Mouse (Mus musculus) heart, postnatal 0 days (tissue): ENCODE measurements around the gene Sgo2a. TPM values are rescaled to one million over a fixed set of nuclear protein-coding genes. Genes with fewer than 3 reads are reported as not detected.
"Not testable (repeated sequence)": the region's sequence is repeated elsewhere in the genome, so short reads cannot be mapped to it uniquely, and the experiment has no call there.

Experiments
- ATAC-seq: fragments of 200-750 bp; cut with Nextera tagmentation; 2 replicates; pipeline ENCODE4 v1.8.0; 2017; ENCODE audit warnings: low read depth, moderate number of reproducible peaks, moderate library complexity; ENCODE audit not compliant: insufficient read depth
- DNase-seq: peaks from one replicate; pipeline ENCODE4 v3.0.0-alpha.2; 2016; ENCODE audit warnings: low spot score
- H3K27ac ChIP-seq: fragments of 300-500 bp; sonication (generic); 2 replicates; pipeline ENCODE4 v1.5.1; 2014; ENCODE audit warnings: low read depth, mild to moderate bottlenecking
- H3K27me3 ChIP-seq: fragments of 300-500 bp; sonication (generic); 2 replicates; pipeline ENCODE4 v1.6.1; 2014; ENCODE audit warnings: low read length, mixed read lengths; ENCODE audit not compliant: control insufficient read depth, insufficient read depth
- H3K36me3 ChIP-seq: fragments of 300-500 bp; sonication (generic); replicated peaks from 2 replicates; pipeline ENCODE4 v1.6.1; 2014; ENCODE audit warnings: low read length, mixed read lengths; ENCODE audit not compliant: control insufficient read depth, insufficient read depth
- H3K4me1 ChIP-seq: fragments of 300-500 bp; sonication (generic); 2 replicates; pipeline ENCODE4 v1.6.1; 2014; ENCODE audit warnings: antibody characterized with exemption; ENCODE audit not compliant: control insufficient read depth, insufficient read depth
- H3K4me2 ChIP-seq: fragments of 300-500 bp; sonication (generic); 2 replicates; pipeline ENCODE4 v1.6.1; 2014; ENCODE audit warnings: low read depth, mild to moderate bottlenecking, low read length, moderate library complexity
- H3K4me3 ChIP-seq: fragments of 300-500 bp; sonication (generic); 2 replicates; pipeline ENCODE4 v1.5.1; 2014; ENCODE audit warnings: low read depth, low read length
- H3K9ac ChIP-seq: fragments of 300-500 bp; sonication (generic); replicated peaks from 2 replicates; pipeline ENCODE4 v1.6.1; 2014; ENCODE audit warnings: low read depth, low read length, mixed read lengths
- H3K9me3 ChIP-seq: fragments of 300-500 bp; sonication (generic); replicated peaks from 2 replicates; pipeline ENCODE4 v1.6.1; 2016; ENCODE audit warnings: low read length; ENCODE audit not compliant: control insufficient read depth
- CTCF ChIP-seq: IDR thresholded peaks from 2 replicates; pipeline ENCODE4 v1.5.1; 2016; ENCODE audit warnings: antibody characterized with exemption, control low read depth, low read depth
- EP300 ChIP-seq: IDR thresholded peaks from 2 replicates; pipeline ENCODE4 v1.6.1; 2016; ENCODE audit warnings: antibody characterized with exemption, low read depth
- WGBS: fragments of 180-500 bp; shearing (Covaris S2); extraction: QIAGEN DNeasy Blood & Tissue Kit; methylation state at CpG from one replicate; pipeline ENCODE4 v1.1.7; 2014; 5-methylcytosine and 5-hydroxymethylcytosine counted together
- polyA plus RNA-seq: library from polyadenylated mRNA; unstranded; fragments of >200 nt; fragmentation: Nextera tagmentation; extraction: Ambion mirVana; gene quantifications from 2 replicates; pipeline ENCODE4 v1.2.1, GENCODE M21; 2015
- total RNA-seq: library from RNA; depleted of rRNA; stranded (reverse); fragments of >200 nt; gene quantifications from 2 replicates; pipeline ENCODE4 v1.2.3, GENCODE M21; 2014; ENCODE audit warnings: low replicate concordance

Sgo2a gene
- total and polyA plus RNA-seq, 2 experiments from 2014 or later: 6.9 to 11.4 TPM

DNA sequence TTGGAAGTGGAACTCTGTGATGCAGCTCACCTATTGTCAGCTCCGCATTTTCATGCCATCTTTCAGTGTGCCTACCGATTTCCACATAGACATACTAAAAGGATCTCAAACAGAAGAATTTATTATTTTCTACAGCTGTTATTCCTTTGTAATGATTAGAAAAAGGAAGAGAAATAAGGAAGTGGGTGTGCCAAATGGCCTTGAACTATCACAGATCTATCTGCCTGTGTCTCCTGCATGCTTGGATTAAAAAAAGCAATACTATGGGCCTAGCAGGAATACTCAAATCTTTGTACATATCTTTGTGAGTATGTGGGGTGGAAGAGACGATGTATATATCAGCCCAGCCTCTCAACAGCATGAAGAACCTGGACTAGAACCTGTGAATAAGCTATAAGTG, 18.9 kb upstream of the Sgo2a start:
- Histone ChIP-seq H3K9me3 (no peaks in the 10 kb centered on the region), H3K4me1 (no peaks in the 10 kb centered on the region), H3K27ac (no peak overlapping the region), H3K4me3 (no peak overlapping the region), H3K36me3 (no peaks in the 10 kb centered on the region), H3K27me3 (no peaks in the 10 kb centered on the region), H3K4me2 (no peak overlapping the region), H3K9ac (no peak overlapping the region)
- TF ChIP-seq EP300: no peak
- no peak for TF ChIP-seq CTCF
- no peak for ATAC-seq
- 82% methylated on average over 3 of the region's 3 CpGs for WGBS
- DNase-seq: no peak

- Histone ChIP-seq H3K4me2 (no peak overlapping the region), H3K27me3 (no peaks in the 10 kb centered on the region), H3K9me3 (no peaks in the 10 kb centered on the region), H3K4me1 (no peaks in the 10 kb centered on the region), H3K9ac (no peak overlapping the region), H3K4me3 (no peak overlapping the region), H3K27ac (peak overlapping the region; percentile 31; the same call in 1 of the 2 replicates), H3K36me3 (no peaks in the 10 kb centered on the region)
- ATAC-seq: peak; percentile 63
- WGBS: 40% methylated on average over 6 of the region's 6 CpGs
- DNase-seq: no peak
- TF ChIP-seq EP300 (no peak), CTCF (no peak)
Observed at GRCm38 (mm10) chr1:57989052-57989600, 6.6 kb upstream of the Sgo2a start.

DNA sequence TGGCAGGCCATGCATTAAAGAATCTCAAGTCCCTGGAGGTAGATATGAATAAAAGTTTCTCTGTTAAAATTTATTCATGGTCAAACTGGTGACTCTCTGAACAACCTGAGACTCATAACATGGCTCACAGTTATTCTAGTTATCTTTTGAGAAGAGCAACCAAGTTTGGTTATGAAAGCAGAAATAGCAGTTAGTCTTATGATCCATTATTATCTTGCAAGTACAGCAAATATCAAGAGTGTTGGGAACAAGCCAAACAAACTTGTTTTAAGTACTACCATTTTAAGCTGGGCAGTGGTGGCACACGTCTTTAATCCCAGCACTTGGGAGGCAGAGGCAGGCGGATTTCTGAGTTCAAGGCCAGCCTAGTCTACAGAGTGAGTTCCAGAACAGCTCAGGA, 4.5 kb upstream of the Sgo2a start:
- Histone ChIP-seq H3K36me3 (no peaks in the 10 kb centered on the region), H3K9me3 (no peaks in the 10 kb centered on the region), H3K4me2 (no peak overlapping the region), H3K4me1 (0 out of 2 replicates have a peak, but pooled peaks cover under 1% of the 10 kb centered on the region), H3K9ac (no peak overlapping the region), H3K4me3 (no peak overlapping the region), H3K27ac (no peak overlapping the region), H3K27me3 (no peaks in the 10 kb centered on the region)
- ATAC-seq: no peak
- no peak for DNase-seq
- WGBS: 36% methylated on average over 2 of the region's 2 CpGs
- no peak for TF ChIP-seq CTCF
- TF ChIP-seq EP300: no peak

DNA sequence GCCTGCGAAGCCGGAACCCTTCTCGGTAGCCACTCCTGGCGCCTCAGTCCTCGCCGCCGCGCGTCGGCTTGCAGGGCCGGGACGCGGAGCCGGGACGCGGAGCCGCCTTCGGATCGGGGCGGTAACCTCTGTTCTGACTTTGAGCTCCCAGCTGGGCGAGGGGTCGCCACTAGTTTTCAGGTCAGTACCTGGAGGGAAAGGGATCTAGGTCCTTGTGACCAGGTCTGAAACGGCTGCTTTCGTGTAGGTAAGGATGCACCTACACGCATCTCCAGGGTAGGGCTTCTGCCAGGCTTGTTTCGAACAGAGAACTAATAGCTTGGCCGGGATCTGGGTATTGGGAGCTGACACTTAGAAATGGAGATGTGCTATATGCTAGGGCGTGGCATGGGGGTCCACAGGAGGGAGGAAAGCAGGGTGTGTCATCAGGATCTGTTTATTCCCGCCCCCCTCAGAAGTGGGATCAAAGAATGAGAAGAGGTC, 403 bp downstream of the Sgo2a start:
- Histone ChIP-seq H3K4me3 (peak overlapping the region; percentile 77), H3K36me3 (0 out of 2 replicates have a peak, but pooled peaks cover 8% of the 10 kb centered on the region), H3K4me2 (peak overlapping the region; percentile 84), H3K4me1 (peaks cover 17% of the 10 kb centered on the region), H3K9ac (peak overlapping the region; percentile 68), H3K9me3 (no peaks in the 10 kb centered on the region), H3K27me3 (no peaks in the 10 kb centered on the region), H3K27ac (peak overlapping the region; percentile 51)
- WGBS: under 1% methylated on average over 26 of the region's 29 CpGs
- no peak for TF ChIP-seq CTCF
- no peak for TF ChIP-seq EP300
- DNase-seq (no peak), ATAC-seq (peak; percentile 10; the same call in 1 of the 2 replicates)

DNA sequence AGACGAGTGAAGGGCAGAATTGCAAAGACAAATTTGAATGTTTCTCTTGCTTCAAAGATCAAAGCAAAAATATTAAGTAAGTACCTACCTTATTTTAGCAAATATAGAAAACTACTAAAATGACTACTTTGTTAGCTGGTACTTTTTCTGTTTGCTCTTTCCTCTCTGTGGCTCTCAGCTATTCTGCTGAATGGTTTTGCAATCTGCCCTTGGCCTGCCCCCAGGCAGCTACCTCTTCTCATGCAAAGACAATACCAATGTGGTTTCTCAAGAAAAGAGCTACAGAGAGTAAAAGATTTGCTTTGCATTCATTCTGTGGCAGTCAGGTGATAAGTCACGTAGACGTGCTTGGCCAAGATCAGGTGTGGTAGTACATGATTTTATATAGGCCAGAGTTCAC, 2.4 kb downstream of the Sgo2a start:
- ATAC-seq (no peak), DNase-seq (no peak)
- no peaks in the 10 kb centered on the region for H3K27me3 ChIP-seq
- H3K9me3 ChIP-seq: no peaks in the 10 kb centered on the region
- H3K36me3 ChIP-seq: peaks cover 16% of the 10 kb centered on the region; the same call in 1 of the 2 replicates
- WGBS: 72% methylated on average over 3 of the region's 3 CpGs
- no peak overlapping the region for H3K4me3 ChIP-seq
- peak overlapping the region; percentile 84; the same call in 1 of the 2 replicates for H3K4me2 ChIP-seq
- TF ChIP-seq CTCF: no peak
- TF ChIP-seq EP300: no peak
- peaks cover 17% of the 10 kb centered on the region for H3K4me1 ChIP-seq
- H3K9ac ChIP-seq: no peak overlapping the region
- H3K27ac ChIP-seq: peak overlapping the region; percentile 62

DNA sequence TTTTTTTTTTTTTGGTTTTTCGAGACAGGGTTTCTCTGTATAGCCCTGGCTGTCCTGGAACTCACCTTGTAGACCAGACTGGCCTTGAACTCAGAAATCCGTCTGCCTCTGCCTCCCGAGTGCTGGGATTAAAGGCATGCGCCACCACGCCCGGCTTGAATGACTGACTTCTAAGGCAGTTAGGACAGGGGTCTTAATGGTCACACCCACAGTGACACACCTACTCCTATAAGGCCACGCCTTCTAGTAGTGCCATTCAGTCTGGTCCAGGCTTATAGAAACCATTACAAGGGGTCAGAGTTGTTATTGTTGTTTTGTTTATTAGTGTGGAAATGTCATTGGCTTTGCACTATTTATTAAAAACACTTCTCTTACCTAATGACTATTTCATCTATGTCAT, 10.6 kb downstream of the Sgo2a start:
- not testable (repeated sequence) for H3K4me2 ChIP-seq, H3K27me3 ChIP-seq, H3K4me1 ChIP-seq, H3K27ac ChIP-seq, H3K9ac ChIP-seq, H3K9me3 ChIP-seq, H3K4me3 ChIP-seq, DNase-seq, ATAC-seq
- 95% methylated on average over 6 of the region's 7 CpGs for WGBS
- peaks cover 11% of the 10 kb centered on the region for H3K36me3 ChIP-seq
